Mouse (Mus musculus): ENCODE results near the gene Trim46. TPM values are rescaled to one million over a fixed set of nuclear protein-coding genes. Genes with fewer than 3 reads are reported as not detected.

Gene Trim46
- polyA plus RNA-seq, 1 experiment = 2.8 TPM

DNA sequence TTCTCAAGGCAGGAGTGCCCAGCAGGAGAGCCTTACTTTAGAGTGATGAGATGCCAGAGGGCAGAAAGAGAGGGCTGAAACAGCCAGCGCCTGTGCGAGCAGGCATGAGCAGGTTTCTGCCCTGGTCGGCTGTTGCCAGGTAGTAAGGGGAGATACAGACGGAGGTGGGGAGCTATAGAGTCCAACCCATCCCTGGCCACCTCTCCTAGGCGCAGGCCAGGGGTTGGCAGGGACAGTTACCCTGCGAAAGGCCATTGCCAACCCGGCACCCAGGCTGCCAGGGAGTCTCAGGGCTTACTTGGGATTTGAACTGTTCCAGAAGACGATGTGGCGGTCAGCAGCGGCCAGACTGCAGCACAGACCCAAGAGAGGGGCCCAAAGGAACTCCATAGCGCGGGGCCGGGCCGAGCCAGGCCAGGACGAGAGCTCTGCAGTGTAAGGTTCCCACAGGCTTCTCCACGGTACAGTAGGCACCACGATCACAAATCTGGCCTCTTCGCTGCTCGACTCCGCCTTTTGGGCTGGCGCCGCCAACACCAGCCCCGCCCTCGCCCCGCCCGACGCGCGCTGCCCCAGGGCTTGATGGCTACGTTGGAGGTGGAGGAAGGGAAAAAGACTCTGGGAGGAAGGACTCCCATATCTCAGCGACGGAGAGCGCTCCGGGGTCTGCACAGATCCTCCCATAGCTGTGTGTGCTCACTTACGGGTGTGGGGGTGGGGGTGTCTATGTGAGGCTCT is 33.2 kb upstream of the Trim46 start:
- no peak for TF ChIP-seq GATA1 (IDR thresholded peaks at IDR 0.05; ENCODE audit: low read length)

DNA sequence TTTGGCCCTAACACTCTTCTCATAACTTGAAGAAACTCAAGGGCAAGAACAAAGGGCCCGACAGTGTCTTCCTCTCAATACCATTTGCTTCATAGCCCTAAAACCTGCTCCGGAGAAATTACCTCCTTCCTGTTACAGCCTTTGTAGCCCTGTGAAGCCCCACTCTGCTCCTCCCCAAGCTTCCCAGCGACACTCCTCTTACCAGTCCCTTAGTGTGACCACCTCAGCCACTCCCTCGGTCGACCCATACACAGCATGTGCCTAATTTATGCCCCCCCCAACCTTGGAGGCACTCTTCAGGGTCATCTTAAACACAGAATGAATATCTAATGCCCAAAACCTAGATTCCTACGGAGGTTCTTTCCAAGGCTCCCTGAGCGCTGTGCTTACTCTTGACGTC is 32.5 kb upstream of the Trim46 start:
- TF ChIP-seq GATA1 (IDR thresholded peaks at IDR 0.05; ENCODE audit: low read length) = no peak

DNA sequence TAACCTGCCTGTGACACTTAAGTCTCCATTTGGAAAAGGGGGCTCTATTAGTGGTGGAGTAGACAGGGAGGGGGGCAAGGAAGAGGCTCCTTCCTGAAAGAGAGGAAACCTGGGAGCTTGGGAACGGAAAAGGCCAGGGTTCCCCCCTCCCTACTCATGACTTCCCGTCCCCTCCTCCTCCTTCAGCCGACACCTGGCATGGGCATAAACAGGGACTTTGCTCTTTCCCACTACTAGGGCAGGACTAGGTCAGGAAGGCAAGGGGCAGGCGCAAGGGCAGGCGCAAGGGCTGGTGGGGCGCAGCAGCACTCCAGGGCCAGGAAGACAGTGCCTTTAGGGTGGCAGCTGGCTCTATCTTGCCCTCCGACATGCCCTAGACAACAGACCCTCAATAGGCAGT is 32.0 kb upstream of the Trim46 start:
- TF ChIP-seq GATA1 (IDR thresholded peaks at IDR 0.05; ENCODE audit: low read length) = no peak

DNA sequence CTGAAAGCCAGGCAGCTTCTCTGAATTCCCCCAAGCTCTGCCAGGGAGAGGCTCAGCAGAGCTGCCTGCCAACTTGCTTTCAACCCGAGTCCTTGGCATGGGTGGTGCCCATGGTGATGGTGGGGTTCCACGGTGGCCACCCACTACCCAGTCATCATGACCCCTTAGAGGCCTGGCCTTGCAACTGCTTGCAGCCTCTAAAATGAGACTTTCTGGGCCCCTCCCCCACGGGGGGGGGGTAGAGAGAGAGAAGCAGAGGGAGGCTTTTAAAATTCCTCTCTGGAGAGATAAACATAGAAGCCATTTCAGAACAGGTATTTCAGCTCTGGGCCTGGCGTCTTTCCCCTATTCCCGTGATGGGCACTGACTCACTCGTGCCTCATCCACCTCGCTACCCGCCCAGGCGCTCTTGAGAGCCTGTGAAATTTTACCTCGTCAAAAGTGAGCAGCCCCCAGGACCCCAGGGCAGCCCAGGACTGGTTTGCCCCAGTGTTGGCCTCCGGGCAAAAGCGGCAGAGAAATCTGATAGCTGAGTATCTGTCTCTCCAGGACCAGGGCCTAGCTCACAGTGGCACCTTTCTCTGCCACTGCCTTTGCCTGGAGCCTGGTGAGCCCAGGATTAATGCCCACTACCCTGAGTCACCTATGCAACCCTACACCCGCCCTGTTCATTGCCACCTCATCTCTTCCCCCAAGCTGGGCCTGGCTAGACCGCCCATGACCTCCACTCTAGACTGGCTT is 31.3 kb upstream of the Trim46 start:
- no peak for TF ChIP-seq GATA1 (IDR thresholded peaks at IDR 0.05; ENCODE audit: low read length)

DNA sequence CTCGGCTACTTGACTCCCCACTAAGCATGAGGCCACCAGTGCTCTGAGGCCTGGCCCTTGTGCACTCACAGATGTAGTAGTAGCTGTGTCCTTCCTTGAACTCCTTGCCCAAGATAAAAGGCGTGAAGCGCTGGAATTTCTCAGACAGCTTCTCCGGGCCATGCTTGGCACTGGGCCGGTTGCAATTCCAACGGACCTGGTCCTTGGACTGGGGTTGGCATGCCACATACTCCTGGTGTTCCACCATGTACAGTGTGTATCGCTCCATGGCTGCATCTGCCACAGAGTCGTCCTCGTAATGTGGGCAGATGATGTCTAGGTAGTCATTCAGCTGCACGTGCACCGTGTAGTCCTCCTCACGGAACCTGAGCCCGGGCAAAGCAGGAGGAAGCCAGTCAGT is 30.0 kb upstream of the Trim46 start:
- TF ChIP-seq GATA1 (IDR thresholded peaks at IDR 0.05; ENCODE audit: low read length) = no peak

DNA sequence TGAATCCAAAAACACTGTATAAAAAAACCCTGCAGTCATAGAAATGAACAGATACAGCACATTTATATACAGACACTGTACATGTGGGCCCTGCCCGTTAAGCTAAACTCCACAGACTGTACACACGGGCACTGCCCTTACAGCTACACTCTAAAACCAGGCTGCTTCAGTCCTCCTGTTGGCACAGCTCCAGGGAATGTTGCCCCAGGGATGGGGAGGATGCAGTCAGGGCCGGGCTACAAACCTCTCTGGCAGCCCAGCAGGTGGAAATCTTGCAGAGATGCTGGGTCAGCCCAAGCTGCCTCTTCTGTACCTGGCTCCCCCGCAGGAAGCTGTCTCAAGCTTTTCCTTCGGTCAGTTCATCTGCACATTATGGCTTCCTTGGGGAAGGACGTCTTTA is 25.7 kb upstream of the Trim46 start:
- no peak for TF ChIP-seq GATA1 (IDR thresholded peaks at IDR 0.05; ENCODE audit: low read length)

DNA sequence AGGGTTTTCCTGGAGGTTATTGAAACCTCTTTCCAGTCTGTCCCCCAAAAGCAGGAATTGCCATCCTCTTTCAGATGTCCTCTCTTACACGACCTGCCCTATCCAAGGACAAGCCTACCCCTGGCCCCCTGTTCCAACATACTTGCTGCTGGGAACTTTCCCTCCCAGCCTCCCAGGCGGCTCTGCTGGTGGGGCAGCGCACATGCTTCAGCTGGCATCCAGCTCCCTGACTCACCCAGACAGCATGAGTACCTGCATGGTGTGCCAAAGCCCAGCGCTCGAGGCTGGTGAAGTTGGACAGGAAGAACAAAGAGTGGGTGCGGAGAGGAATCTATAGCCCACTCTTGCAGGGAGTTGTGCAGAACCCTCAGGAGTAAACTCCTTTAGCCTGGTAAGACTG is 24.8 kb upstream of the Trim46 start:
- no peak for TF ChIP-seq GATA1 (IDR thresholded peaks at IDR 0.05; ENCODE audit: low read length)

DNA sequence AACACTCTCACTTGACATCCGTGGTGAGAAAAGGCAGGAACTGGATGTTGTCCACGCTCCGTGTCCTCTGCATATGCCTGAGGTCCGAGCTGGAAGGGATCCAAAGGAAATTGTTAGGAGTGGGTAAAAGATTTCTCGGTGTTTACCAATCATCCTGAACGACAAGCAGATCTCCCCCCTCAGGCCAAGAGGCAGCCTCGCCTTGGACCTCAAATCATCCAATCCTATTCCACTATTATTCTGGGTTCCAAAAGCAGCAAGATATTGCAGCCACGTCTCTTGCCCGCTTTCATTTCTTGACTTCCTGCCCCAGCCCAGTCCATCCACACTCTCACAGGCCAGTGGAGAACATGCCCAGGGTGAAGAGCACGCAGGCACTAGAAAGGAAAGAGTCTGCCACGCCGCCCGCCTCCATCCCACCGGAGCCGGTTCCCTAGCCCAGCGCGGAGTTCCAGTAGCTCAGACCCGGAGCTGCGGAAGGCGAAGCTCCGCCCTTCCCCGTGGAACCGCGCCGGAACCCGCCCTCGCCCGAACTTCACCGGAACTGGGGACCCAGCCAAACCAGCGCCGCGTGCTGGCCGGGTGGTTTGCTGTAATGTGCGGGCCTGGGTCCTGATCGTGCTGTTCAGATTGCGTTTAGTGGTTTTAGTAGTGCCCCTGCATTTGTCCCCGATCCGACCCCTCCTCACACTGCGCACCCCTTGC is 24.1 kb upstream of the Trim46 start, which contains the start of gene Slc50a1:
TSS of gene Slc50a1 (minus strand) at position 520 of the 705 bp plus-strand sequence.
- no peak for TF ChIP-seq GATA1 (IDR thresholded peaks at IDR 0.05; ENCODE audit: low read length)

DNA sequence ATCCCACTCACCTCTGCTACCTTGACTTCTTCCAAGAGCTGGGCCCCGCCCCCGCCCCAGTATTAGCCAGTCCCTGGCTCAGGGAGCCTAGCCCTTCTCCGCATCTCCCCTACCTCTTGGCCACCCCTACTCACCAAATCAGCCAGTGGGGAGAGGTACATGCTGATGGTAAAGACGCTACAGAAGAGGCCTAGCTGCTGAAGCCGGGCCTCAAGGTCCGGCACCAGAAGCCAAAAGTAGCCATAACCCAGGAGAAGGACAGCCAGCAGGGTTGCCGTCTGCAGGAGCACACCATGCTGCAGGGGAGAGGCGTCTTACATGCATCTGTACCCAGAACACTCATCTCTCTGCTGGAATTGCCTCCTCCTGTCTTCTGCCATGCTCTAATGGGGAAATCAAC is 22.8 kb upstream of the Trim46 start:
- no peak for TF ChIP-seq GATA1 (IDR thresholded peaks at IDR 0.05; ENCODE audit: low read length)

DNA sequence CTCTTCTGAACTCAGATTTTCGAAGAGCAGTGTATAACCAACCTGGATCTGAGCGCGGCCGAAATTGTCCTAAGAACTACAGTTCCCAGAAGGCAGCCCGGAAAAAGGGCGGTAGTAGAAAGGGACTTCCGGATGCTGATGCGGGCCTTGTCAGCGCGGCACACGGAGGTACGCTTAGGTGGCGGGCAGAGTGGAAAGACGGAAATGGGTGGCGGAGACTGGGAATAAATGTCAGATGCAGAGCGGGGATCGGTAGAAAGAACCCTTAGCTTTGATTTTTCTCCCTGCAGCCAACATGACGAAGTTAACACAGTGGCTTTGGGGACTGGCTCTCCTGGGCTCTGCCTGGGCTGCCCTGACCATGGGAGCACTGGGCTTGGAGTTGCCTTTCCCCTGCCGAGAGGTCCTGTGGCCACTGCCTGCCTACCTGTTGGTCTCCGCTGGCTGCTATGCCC is 20.4 kb upstream of the Trim46 start:
- no peak for TF ChIP-seq GATA1 (IDR thresholded peaks at IDR 0.05; ENCODE audit: low read length)

DNA sequence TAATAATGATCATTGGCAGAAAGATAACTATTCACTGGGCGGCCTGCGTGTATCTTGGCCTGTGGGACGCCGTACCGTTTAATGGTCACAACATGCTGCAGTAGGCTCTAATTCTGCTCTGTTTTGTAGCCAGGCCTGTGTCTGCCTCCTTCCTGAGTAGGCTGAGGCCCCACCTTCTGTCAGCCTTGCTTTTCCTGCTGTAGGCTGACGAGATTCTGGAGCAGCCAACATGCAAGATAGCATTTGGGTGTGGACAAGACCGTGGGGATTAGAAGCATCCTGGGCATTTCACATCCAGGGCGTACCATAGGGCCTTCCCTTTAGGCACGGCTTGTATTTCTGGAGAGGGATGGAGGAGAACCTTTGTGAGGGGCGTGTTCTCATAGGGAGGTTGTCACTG is 16.3 kb upstream of the Trim46 start:
- TF ChIP-seq GATA1 (IDR thresholded peaks at IDR 0.05; ENCODE audit: low read length) = no peak

DNA sequence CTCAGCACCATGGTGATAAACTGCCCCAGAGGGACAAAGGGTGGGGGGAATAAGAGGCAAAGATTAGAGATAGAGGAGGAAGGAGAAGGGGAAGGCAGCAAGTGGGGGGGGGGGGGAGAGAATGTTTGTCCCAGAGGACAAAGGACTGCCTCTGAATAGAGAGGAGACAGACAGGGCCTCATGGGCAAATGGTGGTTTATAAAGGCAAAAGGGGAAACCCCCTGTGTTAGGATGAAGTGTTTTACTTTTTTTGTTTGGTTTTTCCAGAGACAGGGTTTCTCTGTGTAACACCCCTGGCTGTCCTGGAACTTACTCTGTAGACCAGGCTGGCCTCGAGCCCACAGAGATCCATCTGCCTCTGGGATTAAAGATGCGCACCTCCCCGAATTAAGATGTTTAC is 14.1 kb upstream of the Trim46 start:
- no peak for TF ChIP-seq GATA1 (IDR thresholded peaks at IDR 0.05; ENCODE audit: low read length)

DNA sequence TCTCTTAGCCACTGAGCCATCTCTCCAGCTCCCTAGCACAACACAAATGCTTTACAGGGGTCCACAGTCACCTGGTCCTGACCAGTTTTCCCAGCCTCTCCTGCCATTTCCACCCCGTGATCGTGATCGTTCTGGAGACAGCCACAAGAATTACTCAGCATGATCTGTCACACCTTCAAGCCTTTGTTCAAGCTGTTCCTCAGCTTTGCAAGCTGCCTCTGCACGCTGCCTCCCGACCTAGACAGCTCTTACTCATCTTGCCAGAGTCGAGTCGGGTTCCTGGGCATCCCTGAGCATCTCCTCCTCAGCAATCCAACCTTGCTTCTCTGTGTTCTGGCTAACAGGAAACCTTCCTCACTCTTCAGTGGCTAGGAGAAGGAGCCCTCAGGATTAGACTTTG is 13.0 kb upstream of the Trim46 start, which contains the start of gene Dpm3:
TSS of gene Dpm3 (plus strand) at position 283 of the 400 bp plus-strand sequence.
- no peak for TF ChIP-seq GATA1 (IDR thresholded peaks at IDR 0.05; ENCODE audit: low read length)

DNA sequence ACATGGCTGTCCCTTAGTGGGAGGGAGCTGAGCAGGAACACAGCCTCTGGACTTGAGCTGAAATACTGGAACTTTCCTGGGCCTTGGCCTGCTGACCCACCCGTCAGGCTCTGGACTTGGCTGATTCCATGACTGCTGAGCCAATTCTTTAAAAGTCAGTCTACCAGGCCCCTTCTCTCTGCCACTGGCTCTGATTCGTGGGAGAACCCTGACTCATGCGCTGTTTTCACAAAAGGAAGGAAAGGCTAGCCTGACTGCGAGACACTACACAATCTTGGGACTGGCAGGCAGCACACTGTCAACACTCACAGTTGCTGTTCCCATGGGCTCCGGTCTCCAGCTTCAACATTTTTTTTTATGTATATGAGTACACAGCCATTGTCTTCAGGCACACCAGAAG is 10.1 kb upstream of the Trim46 start:
- TF ChIP-seq GATA1 (IDR thresholded peaks at IDR 0.05; ENCODE audit: low read length) = no peak

DNA sequence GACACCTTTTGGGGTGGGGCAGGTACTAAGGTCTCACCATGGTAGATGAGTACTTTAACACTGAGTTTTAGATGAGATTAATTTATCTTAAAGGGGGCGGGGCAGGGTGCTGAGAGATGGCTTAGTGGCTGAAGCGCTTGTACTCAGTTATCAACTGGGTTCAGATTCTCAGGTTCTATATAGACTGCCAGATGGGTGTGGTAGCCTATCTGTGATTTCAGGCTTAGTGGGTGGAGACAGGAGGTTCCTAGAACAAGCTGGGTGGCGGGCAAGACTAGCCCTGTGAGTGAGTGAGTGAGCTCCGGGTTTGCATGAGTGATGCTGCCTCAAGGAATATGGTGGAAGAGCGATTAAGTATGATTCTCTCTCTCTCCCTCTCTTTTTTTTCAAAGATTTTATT is 8.9 kb upstream of the Trim46 start:
- TF ChIP-seq GATA1 (IDR thresholded peaks at IDR 0.05; ENCODE audit: low read length) = no peak

DNA sequence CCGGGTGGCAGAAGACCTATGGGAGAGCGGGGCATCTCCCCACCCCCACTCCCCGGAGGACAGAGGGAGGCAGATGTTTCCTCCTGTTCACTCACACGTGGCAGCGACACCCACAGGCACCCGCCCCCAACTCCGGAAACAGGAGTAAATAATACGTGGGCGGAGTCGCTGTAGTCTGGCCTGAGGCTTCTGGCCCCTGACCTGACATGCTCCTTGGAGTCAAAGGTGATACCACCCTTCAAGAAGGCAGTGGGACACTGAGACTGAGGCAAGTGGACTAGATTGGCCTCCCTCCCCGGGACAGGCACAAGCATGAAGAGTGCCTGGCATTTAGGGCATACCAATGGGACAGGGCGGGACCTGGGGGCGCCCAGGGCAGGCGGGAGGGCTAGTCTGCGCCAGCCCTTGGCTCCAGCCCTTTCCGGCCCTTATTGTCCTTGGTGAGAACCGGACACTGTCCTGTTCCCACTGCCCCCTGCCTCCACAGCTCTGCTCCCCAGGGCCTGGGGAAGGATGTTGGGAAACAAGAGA is 5.3 kb upstream of the Trim46 start:
- TF ChIP-seq GATA1 (IDR thresholded peaks at IDR 0.05; ENCODE audit: low read length) = no peak
